Mouse (Mus musculus): ENCODE results near the gene Ppp1r35. TPM values are rescaled to one million over a fixed set of nuclear protein-coding genes. Genes with fewer than 3 reads are reported as not detected.

The Ppp1r35 gene
- polyA plus RNA-seq, 1 experiment from 2014 or later, result 14.8 TPM

- ATAC-seq (ENCODE audit: low read depth), result peak; percentile 7; the same call in 1 of the 2 replicates
- 1% methylated on average over 55 of the region's 62 CpGs for WGBS (ENCODE audit: insufficient replicate concordance)
These were observed 6.7 kb downstream of the Ppp1r35 start for GRCm38 (mm10) chr5:137785164-137786031.

GRCm38 (mm10) chr5:137786109-137786942, 7.7 kb downstream of the Ppp1r35 start:
- Histone ChIP-seq H3K4me3 (ENCODE audit: low read depth, low read length) (peak overlapping the region; percentile 88), H3K4me1 (ENCODE audit: control insufficient read depth, low read depth, low read length) (peaks cover 31% of the 10 kb centered on the region), H3K9me3 (replicated peaks; ENCODE audit: control insufficient read depth, low read length) (no peaks in the 10 kb centered on the region), H3K27me3 (ENCODE audit: control insufficient read depth, insufficient read depth, low read depth, low read length) (no peaks in the 10 kb centered on the region), H3K9ac (ENCODE audit: low read depth, low read length) (peak overlapping the region; percentile 95), H3K27ac (ENCODE audit: low read length) (peak overlapping the region; percentile 100), H3K4me2 (ENCODE audit: low read depth, low read length) (peak overlapping the region; percentile 99), H3K36me3 (ENCODE audit: control insufficient read depth, insufficient read depth) (peaks cover 23% of the 10 kb centered on the region)
- under 1% methylated on average over 72 of the region's 79 CpGs for WGBS (ENCODE audit: insufficient replicate concordance)
- ATAC-seq (ENCODE audit: low read depth), result peak; percentile 85

More at GRCm38 (mm10) chr5:137785164-137786031, 6.7 kb downstream of the Ppp1r35 start:
- Histone ChIP-seq H3K4me2 (ENCODE audit: low read depth, low read length) (peak overlapping the region; percentile 99), H3K4me3 (ENCODE audit: low read depth, low read length) (peak overlapping the region; percentile 88), H3K9ac (ENCODE audit: low read depth, low read length) (peak overlapping the region; percentile 95), H3K36me3 (ENCODE audit: control insufficient read depth, insufficient read depth) (peaks cover 29% of the 10 kb centered on the region), H3K9me3 (replicated peaks; ENCODE audit: control insufficient read depth, low read length) (no peaks in the 10 kb centered on the region), H3K27me3 (ENCODE audit: control insufficient read depth, insufficient read depth, low read depth, low read length) (no peaks in the 10 kb centered on the region), H3K4me1 (ENCODE audit: control insufficient read depth, low read depth, low read length) (peaks cover 31% of the 10 kb centered on the region), H3K27ac (ENCODE audit: low read length) (peak overlapping the region; percentile 100)

- Histone ChIP-seq H3K9ac (ENCODE audit: low read depth, low read length) (peak within 1 kb of the TSS; percentile 95), H3K9me3 (replicated peaks; ENCODE audit: control insufficient read depth, low read length) (no peaks in the 10 kb centered on the region), H3K4me3 (ENCODE audit: low read depth, low read length) (peak within 1 kb of the TSS; percentile 88), H3K27ac (ENCODE audit: low read length) (peak within 1 kb of the TSS; percentile 100), H3K4me1 (ENCODE audit: control insufficient read depth, low read depth, low read length) (peaks cover 31% of the 10 kb centered on the region), H3K4me2 (ENCODE audit: low read depth, low read length) (peak within 1 kb of the TSS; percentile 99), H3K36me3 (ENCODE audit: control insufficient read depth, insufficient read depth) (peaks cover 13% of the 10 kb centered on the region), H3K27me3 (ENCODE audit: control insufficient read depth, insufficient read depth, low read depth, low read length) (no peaks in the 10 kb centered on the region)
- WGBS (ENCODE audit: insufficient replicate concordance), result under 1% methylated on average over 48 of the region's 48 CpGs
- ATAC-seq (ENCODE audit: low read depth), result peak; percentile 58
These were observed 8.7 kb downstream of the Ppp1r35 start, which contains the start of the genes Mepce and Zcwpw1 for GRCm38 (mm10) chr5:137787151-137787928. Gene Mepce (minus strand): TSS chr5:137787655. Gene Zcwpw1 (plus strand): TSS chr5:137787798.

- Histone ChIP-seq H3K9me3 (replicated peaks; ENCODE audit: control insufficient read depth, low read length) (no peaks in the 10 kb centered on the region), H3K27ac (ENCODE audit: low read length) (no peak overlapping the region), H3K4me3 (ENCODE audit: low read depth, low read length) (peak overlapping the region; percentile 88), H3K4me2 (ENCODE audit: low read depth, low read length) (peak overlapping the region; percentile 99), H3K27me3 (ENCODE audit: control insufficient read depth, insufficient read depth, low read depth, low read length) (no peaks in the 10 kb centered on the region), H3K9ac (ENCODE audit: low read depth, low read length) (no peak overlapping the region), H3K36me3 (ENCODE audit: control insufficient read depth, insufficient read depth) (peaks cover 4% of the 10 kb centered on the region), H3K4me1 (ENCODE audit: control insufficient read depth, low read depth, low read length) (peaks cover 28% of the 10 kb centered on the region)
- WGBS (ENCODE audit: insufficient replicate concordance), result 71% methylated on average over 24 of the region's 24 CpGs
- no peak for ATAC-seq (ENCODE audit: low read depth)
These were observed 9.5 kb downstream of the Ppp1r35 start for GRCm38 (mm10) chr5:137788171-137788570.

GRCm38 (mm10) chr5:137788946-137789531, 10.4 kb downstream of the Ppp1r35 start:
- peaks cover 19% of the 10 kb centered on the region for H3K4me1 ChIP-seq (ENCODE audit: control insufficient read depth, low read depth, low read length)
- H3K27me3 ChIP-seq (ENCODE audit: control insufficient read depth, insufficient read depth, low read depth, low read length), result no peaks in the 10 kb centered on the region
- ATAC-seq (ENCODE audit: low read depth), result no peak
- no peak overlapping the region for H3K4me3 ChIP-seq (ENCODE audit: low read depth, low read length)
- no peak overlapping the region for H3K4me2 ChIP-seq (ENCODE audit: low read depth, low read length)
- no peaks in the 10 kb centered on the region for H3K9me3 ChIP-seq (replicated peaks; ENCODE audit: control insufficient read depth, low read length)
- H3K9ac ChIP-seq (ENCODE audit: low read depth, low read length), result no peak overlapping the region
- no peak overlapping the region for H3K27ac ChIP-seq (ENCODE audit: low read length)
- H3K36me3 ChIP-seq (ENCODE audit: control insufficient read depth, insufficient read depth), result peaks cover under 1% of the 10 kb centered on the region; the same call in 1 of the 2 replicates
- 77% methylated on average over 2 of the region's 2 CpGs for WGBS (ENCODE audit: insufficient replicate concordance)

- Histone ChIP-seq H3K9me3 (replicated peaks; ENCODE audit: control insufficient read depth, low read length) (no peaks in the 10 kb centered on the region), H3K27ac (ENCODE audit: low read length) (no peak overlapping the region), H3K4me1 (ENCODE audit: control insufficient read depth, low read depth, low read length) (peaks cover 7% of the 10 kb centered on the region), H3K9ac (ENCODE audit: low read depth, low read length) (no peak overlapping the region), H3K4me3 (ENCODE audit: low read depth, low read length) (no peak overlapping the region), H3K4me2 (ENCODE audit: low read depth, low read length) (no peak overlapping the region), H3K27me3 (ENCODE audit: control insufficient read depth, insufficient read depth, low read depth, low read length) (no peaks in the 10 kb centered on the region), H3K36me3 (ENCODE audit: control insufficient read depth, insufficient read depth) (no peaks in the 10 kb centered on the region)
- ATAC-seq (ENCODE audit: low read depth), result no peak
These were observed 12.9 kb downstream of the Ppp1r35 start for GRCm38 (mm10) chr5:137791553-137791952.

GRCm38 (mm10) chr5:137796606-137797005, 18.0 kb downstream of the Ppp1r35 start:
- Histone ChIP-seq H3K9me3 (replicated peaks; ENCODE audit: control insufficient read depth, low read length) (no peaks in the 10 kb centered on the region), H3K4me2 (ENCODE audit: low read depth, low read length) (no peak overlapping the region), H3K27me3 (ENCODE audit: control insufficient read depth, insufficient read depth, low read depth, low read length) (no peaks in the 10 kb centered on the region), H3K9ac (ENCODE audit: low read depth, low read length) (no peak overlapping the region), H3K4me1 (ENCODE audit: control insufficient read depth, low read depth, low read length) (no peaks in the 10 kb centered on the region), H3K36me3 (ENCODE audit: control insufficient read depth, insufficient read depth) (no peaks in the 10 kb centered on the region), H3K4me3 (ENCODE audit: low read depth, low read length) (no peak overlapping the region), H3K27ac (ENCODE audit: low read length) (no peak overlapping the region)
- ATAC-seq (ENCODE audit: low read depth), result no peak
- 55% methylated on average over 3 of the region's 3 CpGs for WGBS (ENCODE audit: insufficient replicate concordance)

- H3K36me3 ChIP-seq (ENCODE audit: control insufficient read depth, insufficient read depth), result no peaks in the 10 kb centered on the region
- no peaks in the 10 kb centered on the region for H3K4me1 ChIP-seq (ENCODE audit: control insufficient read depth, low read depth, low read length)
- no peak overlapping the region for H3K4me2 ChIP-seq (ENCODE audit: low read depth, low read length)
- ATAC-seq (ENCODE audit: low read depth), result no peak
- no peaks in the 10 kb centered on the region for H3K27me3 ChIP-seq (ENCODE audit: control insufficient read depth, insufficient read depth, low read depth, low read length)
- H3K9ac ChIP-seq (ENCODE audit: low read depth, low read length), result no peak overlapping the region
- no peaks in the 10 kb centered on the region for H3K9me3 ChIP-seq (replicated peaks; ENCODE audit: control insufficient read depth, low read length)
- no peak overlapping the region for H3K27ac ChIP-seq (ENCODE audit: low read length)
- no peak overlapping the region for H3K4me3 ChIP-seq (ENCODE audit: low read depth, low read length)
- 31% methylated on average over 3 of the region's 3 CpGs for WGBS (ENCODE audit: insufficient replicate concordance)
These were observed 22.3 kb downstream of the Ppp1r35 start for GRCm38 (mm10) chr5:137800917-137801316.

Measured in liver, embryonic 16.5 days (tissue).